ENCODE assay signal across 1 mouse cellular context in the genomic region with DNA sequence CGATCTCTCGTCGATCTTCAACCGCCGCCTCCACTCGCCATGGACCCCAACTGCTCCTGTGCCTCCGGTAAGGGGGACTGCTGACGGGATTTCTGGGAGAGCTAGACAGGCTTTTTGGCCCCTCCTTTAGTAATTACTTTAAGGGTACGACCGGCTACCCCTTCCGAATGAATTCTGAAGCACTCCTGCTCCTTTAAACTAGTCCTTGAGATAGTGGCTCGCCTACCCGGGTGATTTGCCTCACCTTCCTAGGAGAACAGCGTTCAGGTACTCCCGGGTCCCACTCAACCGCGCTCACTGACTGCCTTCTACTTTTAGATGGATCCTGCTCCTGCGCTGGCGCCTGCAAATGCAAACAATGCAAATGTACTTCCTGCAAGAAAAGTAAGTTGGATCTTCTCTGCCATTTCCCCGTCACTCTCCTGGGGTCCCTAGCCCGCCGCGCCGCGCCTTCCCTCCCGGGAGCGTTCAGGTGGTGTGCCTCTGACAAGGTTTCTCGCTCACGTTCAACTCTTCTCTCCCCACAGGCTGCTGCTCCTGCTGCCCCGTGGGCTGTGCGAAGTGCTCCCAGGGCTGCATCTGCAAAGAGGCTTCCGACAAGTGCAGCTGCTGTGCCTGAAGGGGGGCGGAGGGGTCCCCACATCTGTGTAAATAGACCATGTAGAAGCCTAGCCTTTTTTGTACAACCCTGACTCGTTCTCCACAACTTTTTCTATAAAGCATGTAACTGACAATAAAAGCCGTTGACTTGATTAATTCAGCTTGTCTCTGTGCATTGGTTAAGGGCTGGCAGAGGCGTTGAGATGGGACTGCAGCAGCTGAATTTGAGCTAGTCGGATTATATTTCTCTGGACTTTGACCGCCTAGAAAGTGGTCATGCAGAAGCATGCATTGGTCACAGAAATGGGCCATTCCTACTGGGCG.
TF ChIP-seq lines count a peak whose summit lies in the region.

No protein-coding gene starts in this region.

TF ChIP-seq in MEL, 35 proteins besides CTCF, POLR2A, EP300 and RAD21:
- no peak for TF ChIP-seq UBTF (IDR thresholded peaks at IDR 0.05; ENCODE audit: borderline replicate concordance, insufficient read depth, low read depth, low read length)
- no peak for TF ChIP-seq ZC3H11A (IDR thresholded peaks at IDR 0.05; ENCODE audit: low read depth, low read length)
- TF ChIP-seq RCOR1 (IDR thresholded peaks at IDR 0.05; ENCODE audit: low read depth, low read length), result no peak
- TF ChIP-seq GATA1 (IDR thresholded peaks at IDR 0.05; ENCODE audit: low read depth, low read length), result no peak
- no peak for TF ChIP-seq KAT2A (conservative IDR thresholded peaks at IDR 0.05; ENCODE audit: low read depth, low read length)
- TF ChIP-seq TCF12 (IDR thresholded peaks at IDR 0.05; ENCODE audit: low read depth, low read length), result no peak
- TF ChIP-seq NELFE (IDR thresholded peaks at IDR 0.05; ENCODE audit: low read depth, low read length), result no peak; the same call in 1 of the 2 replicates
- TF ChIP-seq ZMIZ1 (IDR thresholded peaks at IDR 0.05; ENCODE audit: low read depth, low read length), result peak; percentile 100
- 0 out of 2 replicates have a peak, but pooled peaks have one; percentile 9 for TF ChIP-seq TBP (IDR thresholded peaks at IDR 0.05; ENCODE audit: low read depth, low read length)
- no peak for TF ChIP-seq ZNF384 (IDR thresholded peaks at IDR 0.05; ENCODE audit: low read depth, low read length)
- TF ChIP-seq ZKSCAN1 (IDR thresholded peaks at IDR 0.05; ENCODE audit: low read depth, low read length), result no peak
- no peak for TF ChIP-seq POLR2AphosphoS5 (IDR thresholded peaks at IDR 0.05; ENCODE audit: borderline replicate concordance, low read depth, low read length)
- no peak for TF ChIP-seq GABPA (IDR thresholded peaks at IDR 0.05; ENCODE audit: low read depth, low read length)
- no peak; the same call in 1 of the 2 replicates for TF ChIP-seq ETS1 (IDR thresholded peaks at IDR 0.05; ENCODE audit: low read depth, low read length)
- TF ChIP-seq ELF1 (IDR thresholded peaks at IDR 0.05; ENCODE audit: low read depth, low read length), result no peak
- peak; percentile 27; the same call in 1 of the 2 replicates for TF ChIP-seq MXI1 (IDR thresholded peaks at IDR 0.05; ENCODE audit: low read depth, low read length)
- TF ChIP-seq MAZ (IDR thresholded peaks at IDR 0.05; ENCODE audit: low read depth, low read length), result 0 out of 2 replicates have a peak, but pooled peaks have one; percentile 27
- no peak for TF ChIP-seq MYC (IDR thresholded peaks at IDR 0.05; ENCODE audit: low read depth, low read length)
- TF ChIP-seq CHD1 (IDR thresholded peaks at IDR 0.05; ENCODE audit: low read depth, low read length), result no peak
- no peak for TF ChIP-seq MYB (IDR thresholded peaks at IDR 0.05; ENCODE audit: low read depth, low read length)
- TF ChIP-seq HCFC1 (IDR thresholded peaks at IDR 0.05; ENCODE audit: low read depth, low read length), result peak; percentile 51; the same call in 1 of the 2 replicates
- no peak for TF ChIP-seq CHD2 (IDR thresholded peaks at IDR 0.05; ENCODE audit: low read length)
- TF ChIP-seq JUND (IDR thresholded peaks at IDR 0.05; ENCODE audit: low read depth, low read length), result no peak
- no peak for TF ChIP-seq SMC3 (IDR thresholded peaks at IDR 0.05; ENCODE audit: low read depth, low read length)
- no peak for TF ChIP-seq BHLHE40 (IDR thresholded peaks at IDR 0.05; ENCODE audit: borderline replicate concordance, low read depth, low read length)
- TF ChIP-seq POLR2AphosphoS2 (IDR thresholded peaks at IDR 0.05; ENCODE audit: low read length), result no peak; the same call in 1 of the 2 replicates
- no peak for TF ChIP-seq NRF1 (IDR thresholded peaks at IDR 0.05; ENCODE audit: insufficient read depth, low read depth, low read length, poor library complexity, severe bottlenecking)
- TF ChIP-seq E2F4 (IDR thresholded peaks at IDR 0.05; ENCODE audit: borderline replicate concordance, low read depth, low read length), result no peak
- no peak for TF ChIP-seq TAL1 (IDR thresholded peaks at IDR 0.05; ENCODE audit: low read length)
- no peak for TF ChIP-seq USF1 (IDR thresholded peaks at IDR 0.05; ENCODE audit: low read depth, low read length)
- TF ChIP-seq USF2 (IDR thresholded peaks at IDR 0.05; ENCODE audit: borderline replicate concordance in 1 of 2, insufficient read depth in 1 of 2, low read depth in 1 of 2, low read length in 2 of 2), result no peak
- TF ChIP-seq MEF2A (IDR thresholded peaks at IDR 0.05; ENCODE audit: extremely low read depth, insufficient replicate concordance, low read depth, low read length, poor library complexity, severe bottlenecking), result no peak
- no peak for TF ChIP-seq MAX (IDR thresholded peaks at IDR 0.05; ENCODE audit: low read length)
- no peak for TF ChIP-seq MAFK (IDR thresholded peaks at IDR 0.05; ENCODE audit: borderline replicate concordance, low read depth, low read length)
- TF ChIP-seq SIN3A (IDR thresholded peaks at IDR 0.05; ENCODE audit: low read length), result peak; percentile 14; the same call in 1 of the 2 replicates
